ENCODE assay signal across 26 mouse cellular contexts in genomic region chr6:60880362-60880761, GRCm38 (mm10). TPM values are rescaled to one million over a fixed set of nuclear protein-coding genes. Genes with fewer than 3 reads are reported as not detected.
DNase-seq lines count a peak whose midpoint lies in the region; ATAC-seq and TF ChIP-seq lines count a peak whose summit lies in the region.
"Had no signal": no experiment of that assay in that cellular context is flagged by ENCODE, and none has a peak within 500 bp of the region (broad histone marks: within the 10 kb centered on the region; RNA-seq: fewer than 3 reads in every experiment).

No protein-coding gene starts in this region.

- 73% methylated on average over 7 of the region's 7 CpGs for WGBS in heart, embryonic 10.5 days
- WGBS in heart, embryonic 12.5 days, result 64% methylated on average over 7 of the region's 7 CpGs
- 69% methylated on average over 7 of the region's 7 CpGs for WGBS in liver, postnatal 0 days (ENCODE audit: insufficient replicate concordance)

- no peaks in the 10 kb centered on the region for H3K9me3 ChIP-seq in heart, embryonic 10.5 days
- no peaks in the 10 kb centered on the region for H3K9me3 ChIP-seq in heart, embryonic 12.5 days (replicated peaks)
- H3K9me3 ChIP-seq in liver, postnatal 0 days (ENCODE audit: low read length), result no peaks in the 10 kb centered on the region
- H3K9me3 ChIP-seq: embryonic facial prominence, embryonic 10.5 days; forebrain, embryonic 13.5 days; G1E had no signal

- no peak overlapping the region for H3K4me2 ChIP-seq in heart, embryonic 12.5 days
- H3K4me2 ChIP-seq in liver, postnatal 0 days (ENCODE audit: low read depth, low read length), result no peak overlapping the region
- H3K4me2 ChIP-seq: embryonic facial prominence, embryonic 12.5 days; forebrain, embryonic 13.5 days had no signal

- H3K9ac ChIP-seq in heart, embryonic 12.5 days, result no peak overlapping the region
- no peak overlapping the region for H3K9ac ChIP-seq in liver, postnatal 0 days (replicated peaks)
- H3K9ac ChIP-seq: embryonic facial prominence, embryonic 12.5 days; forebrain, embryonic 13.5 days had no signal

- no peak overlapping the region for H3K4me3 ChIP-seq in heart, embryonic 10.5 days
- H3K4me3 ChIP-seq in heart, embryonic 12.5 days, result no peak overlapping the region
- no peak overlapping the region for H3K4me3 ChIP-seq in liver, postnatal 0 days (ENCODE audit: low read depth, low read length)
- H3K4me3 ChIP-seq: embryonic facial prominence, embryonic 10.5 days; embryonic facial prominence, embryonic 12.5 days; forebrain, embryonic 13.5 days had no signal

- intact Hi-C loops in heart, postnatal 25 days (cut with DNase I), result no loop called here
- intact Hi-C loops in heart, postnatal 36 days (cut with DNase I), result no loop called here

- TF ChIP-seq CTCF in liver, postnatal 0 days (IDR thresholded peaks at IDR 0.05; ENCODE audit: low read depth), result no peak

- TF ChIP-seq EP300 in liver, postnatal 0 days (IDR thresholded peaks at IDR 0.05; ENCODE audit: low read depth), result no peak

- no peaks in the 10 kb centered on the region for H3K36me3 ChIP-seq in heart, embryonic 10.5 days
- H3K36me3 ChIP-seq in heart, embryonic 12.5 days, result no peaks in the 10 kb centered on the region
- no peaks in the 10 kb centered on the region for H3K36me3 ChIP-seq in liver, postnatal 0 days (replicated peaks; ENCODE audit: insufficient read depth, low read length)
- H3K36me3 ChIP-seq: embryonic facial prominence, embryonic 10.5 days; embryonic facial prominence, embryonic 12.5 days; G1E had no signal

- ATAC-seq in heart, embryonic 12.5 days (ENCODE audit: insufficient number of reproducible peaks, low FRiP score), result 0 out of 2 replicates have a peak, but pooled peaks have one; percentile 25
- ATAC-seq in liver, postnatal 0 days, result no peak
- ATAC-seq: activated CD4-positive, CD25-positive, alpha-beta regulatory T cell, adult 4 months; CD4-positive, CD25-positive, alpha-beta regulatory T cell, adult 4 months; forebrain, embryonic 13.5 days; Patski had no signal

- no peak overlapping the region for H3K27ac ChIP-seq in heart, embryonic 10.5 days
- H3K27ac ChIP-seq in heart, embryonic 12.5 days (ENCODE audit: poor library complexity, severe bottlenecking), result no peak overlapping the region
- no peak overlapping the region for H3K27ac ChIP-seq in liver, postnatal 0 days (ENCODE audit: low read depth)
- H3K27ac ChIP-seq: embryonic facial prominence, embryonic 10.5 days; embryonic facial prominence, embryonic 12.5 days; forebrain, embryonic 13.5 days had no signal

- H3K4me1 ChIP-seq in heart, embryonic 10.5 days, result no peaks in the 10 kb centered on the region
- no peaks in the 10 kb centered on the region for H3K4me1 ChIP-seq in heart, embryonic 12.5 days (replicated peaks)
- H3K4me1 ChIP-seq in liver, postnatal 0 days (ENCODE audit: insufficient read depth), result no peaks in the 10 kb centered on the region
- H3K4me1 ChIP-seq: embryonic facial prominence, embryonic 10.5 days; embryonic facial prominence, embryonic 12.5 days; forebrain, embryonic 13.5 days had no signal

- peak; percentile 84 for DNase-seq in heart, embryonic 10.5 days (ENCODE audit: low spot score)
- no peak for DNase-seq in heart, postnatal 25 days (ENCODE audit: low spot score)
- DNase-seq in heart, postnatal 36 days, result no peak
- peak; percentile 12 for DNase-seq in liver
- no peak for DNase-seq in liver, postnatal 0 days
- peak; percentile 8 for DNase-seq in yolk sac, embryonic 10.5 days (ENCODE audit: low spot score)
- DNase-seq in thymus, postnatal 36 days, result no peak
- DNase-seq: adrenal gland, adult 8-10 months; adrenal gland, postnatal 14 days; adrenal gland, postnatal 36 days; B cell, adult 2 months; cerebellum, adult 11-12 months; cerebellum, adult 2 months; cerebellum, adult 9-10 months; cerebellum, postnatal 10 days; cerebellum, postnatal 25 days had no signal

- no peaks in the 10 kb centered on the region for H3K27me3 ChIP-seq in heart, embryonic 10.5 days (ENCODE audit: insufficient read depth, poor library complexity, severe bottlenecking)
- no peaks in the 10 kb centered on the region for H3K27me3 ChIP-seq in heart, embryonic 12.5 days (replicated peaks)
- H3K27me3 ChIP-seq in liver, postnatal 0 days (ENCODE audit: insufficient read depth, low read length), result no peaks in the 10 kb centered on the region
- H3K27me3 ChIP-seq: CH12.LX; embryonic facial prominence, embryonic 12.5 days; forebrain, embryonic 13.5 days; Patski had no signal

RNA-seq across cellular contexts. Expression of gene Mmrn1, which starts 44.4 kb away (rescaled TPM):
- 2.1 and 4.2 TPM in 2 replicates for polyA plus RNA-seq in heart, embryonic 10.5 days (2016; fragmentation: Nextera tagmentation; extraction: Ambion mirVana)
- 1 to 10 TPM; 5.8 to 6.5 TPM for total RNA-seq in heart, postnatal 25 days (2021)
- 3.0 and 3.6 TPM in 2 replicates for polyA plus RNA-seq in heart, embryonic 12.5 days (2016; fragmentation: Nextera tagmentation; extraction: Ambion mirVana)
- 1 to 10 TPM; 6.5 to 7.2 TPM for total RNA-seq in heart, postnatal 36 days (2021)
- polyA plus RNA-seq in liver, postnatal 0 days (2015; fragmentation: Nextera tagmentation; extraction: Ambion mirVana), result 2.9 and 3.1 TPM in 2 replicates
- total RNA-seq: CH12.LX had no signal
- polyA plus RNA-seq: activated CD4-positive, CD25-positive, alpha-beta regulatory T cell, adult 4 months; CD4-positive, CD25-positive, alpha-beta regulatory T cell, adult 4 months; cerebellum, adult 2 months; cortical plate, adult 2 months; G1E; Patski had no signal

RNA-seq across cellular contexts. Expression of gene Snca, which starts 50.7 kb away (rescaled TPM):
- polyA plus RNA-seq in heart, embryonic 10.5 days (2016; fragmentation: Nextera tagmentation; extraction: Ambion mirVana), result 24.2 and 27.7 TPM in 2 replicates
- 10 to 100 TPM; 26.2 to 56.5 TPM for total RNA-seq in heart, postnatal 25 days (2021)
- polyA plus RNA-seq in heart, embryonic 12.5 days (2016; fragmentation: Nextera tagmentation; extraction: Ambion mirVana), result 47.7 and 49.1 TPM in 2 replicates
- total RNA-seq in heart, postnatal 36 days (2021), result 10 to 100 TPM; 22.5 to 25.3 TPM
- 184 and 210 TPM in 2 replicates for polyA plus RNA-seq in liver, postnatal 0 days (2015; fragmentation: Nextera tagmentation; extraction: Ambion mirVana)
- total RNA-seq: CH12.LX had no signal
- polyA plus RNA-seq: CD4-positive, CD25-positive, alpha-beta regulatory T cell, adult 4 months; Patski had no signal

Comparison
In these comparisons a context has a peak if more than half of its experiments do, and no peak if none do; other contexts are left out.
1. DNase-seq: peak in heart, embryonic 10.5 days (single experiment), liver (single experiment) and yolk sac, embryonic 10.5 days (single experiment); none in heart, postnatal 25 days (single experiment), heart, postnatal 36 days (0 of 2), liver, postnatal 0 days (single experiment) and thymus, postnatal 36 days (0 of 2).